ENCODE assay signal across 12 mouse cellular contexts in the genomic region with DNA sequence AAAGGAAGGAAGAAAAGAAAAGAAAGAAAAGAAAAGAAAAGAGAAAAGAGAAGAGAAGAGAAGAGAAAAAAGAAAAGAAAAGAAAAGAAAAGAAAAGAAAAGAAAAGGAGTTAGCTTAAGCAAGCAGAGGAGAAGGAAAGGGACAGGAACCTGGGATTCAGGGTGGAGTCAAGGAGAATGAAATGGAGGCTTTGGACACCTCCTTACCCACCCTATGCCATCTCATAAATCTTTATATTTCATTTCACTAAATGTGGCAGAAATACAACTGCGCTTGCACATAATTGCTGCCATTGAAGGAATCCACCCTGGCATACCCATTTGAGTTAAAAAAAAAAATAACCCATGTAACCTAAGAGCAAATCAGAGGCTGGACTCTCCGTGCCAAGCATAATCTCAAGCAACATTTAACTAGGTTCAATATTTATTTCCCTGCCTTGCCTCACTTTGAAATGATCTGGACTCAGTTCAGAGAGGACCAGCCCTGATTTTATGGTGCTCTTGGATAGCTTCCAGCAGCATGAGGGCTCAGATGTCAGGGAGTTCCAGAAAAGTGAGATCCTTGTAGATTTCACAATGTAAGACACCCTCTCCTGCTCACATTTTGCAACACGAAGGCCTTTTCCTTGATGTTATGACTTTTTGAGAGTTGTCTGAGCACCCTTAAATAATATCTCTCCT.
A peak's percentile ranks its signal among the peaks of the same experiment; 100 is the strongest.
DNase-seq lines count a peak whose midpoint lies in the region; ATAC-seq and TF ChIP-seq lines count a peak whose summit lies in the region.
"Had no signal": no experiment of that assay in that cellular context is flagged by ENCODE, and none has a peak within 500 bp of the region (broad histone marks: within the 10 kb centered on the region; RNA-seq: fewer than 3 reads in every experiment).

No protein-coding gene starts in this region.

- no peaks in the 10 kb centered on the region for H3K4me1 ChIP-seq in hindbrain, postnatal 0 days (ENCODE audit: insufficient read depth, low read length)
- H3K4me1 ChIP-seq in hindbrain, embryonic 13.5 days (replicated peaks) = no peaks in the 10 kb centered on the region
- H3K4me1 ChIP-seq: forebrain, embryonic 10.5 days; neural tube, embryonic 15.5 days had no signal

- DNase-seq in hindbrain, postnatal 0 days (ENCODE audit: low spot score) = peak; percentile 17
- peak; percentile 47 to 58 for DNase-seq in adrenal gland, postnatal 36 days
- peak; percentile 30 for DNase-seq in kidney, postnatal 10 days
- DNase-seq in heart, adult 11 months = no peak
- DNase-seq in left cerebral cortex, postnatal 14 days (ENCODE audit: low spot score in 2 of 2) = no peak
- no peak for DNase-seq in spleen, postnatal 4 days (ENCODE audit: low spot score in 2 of 2)

- WGBS in hindbrain, postnatal 0 days = 78% methylated on average over 3 of the region's 3 CpGs
- 80% methylated on average over 3 of the region's 3 CpGs for WGBS in hindbrain, embryonic 13.5 days

- no peak overlapping the region for H3ac ChIP-seq in myocyte (ENCODE audit: control insufficient read depth, insufficient read length)

- no peak overlapping the region for H3K4me2 ChIP-seq in hindbrain, postnatal 0 days (ENCODE audit: low read depth, low read length)
- H3K4me2 ChIP-seq in hindbrain, embryonic 13.5 days = no peak overlapping the region
- no peak overlapping the region for H3K4me2 ChIP-seq in myocyte (ENCODE audit: low read depth)
- H3K4me2 ChIP-seq: heart, embryonic 15.5 days; neural tube, embryonic 15.5 days had no signal

- TF ChIP-seq CTCF in hindbrain, postnatal 0 days (IDR thresholded peaks at IDR 0.05; ENCODE audit: low read depth) = no peak

- no peak overlapping the region for H3K27ac ChIP-seq in hindbrain, postnatal 0 days
- no peak overlapping the region for H3K27ac ChIP-seq in hindbrain, embryonic 13.5 days
- H3K27ac ChIP-seq: forebrain, embryonic 10.5 days; heart, embryonic 15.5 days; neural tube, embryonic 15.5 days had no signal

- H3K27me3 ChIP-seq in hindbrain, postnatal 0 days (ENCODE audit: insufficient read depth, low read length) = no peaks in the 10 kb centered on the region
- H3K27me3 ChIP-seq in hindbrain, embryonic 13.5 days = no peaks in the 10 kb centered on the region
- H3K27me3 ChIP-seq in myocyte (ENCODE audit: control insufficient read depth, insufficient read depth, insufficient read length) = no peaks in the 10 kb centered on the region
- H3K27me3 ChIP-seq: heart, embryonic 15.5 days; neural tube, embryonic 15.5 days had no signal

- no peak overlapping the region for H3K9ac ChIP-seq in hindbrain, postnatal 0 days (replicated peaks; ENCODE audit: low read length)
- H3K9ac ChIP-seq in hindbrain, embryonic 13.5 days = no peak overlapping the region
- H3K9ac ChIP-seq: heart, embryonic 15.5 days; neural tube, embryonic 15.5 days had no signal

- H3K36me3 ChIP-seq in hindbrain, postnatal 0 days (ENCODE audit: insufficient read depth, low read length) = no peaks in the 10 kb centered on the region
- H3K36me3 ChIP-seq in hindbrain, embryonic 13.5 days = no peaks in the 10 kb centered on the region
- H3K36me3 ChIP-seq in myocyte (ENCODE audit: control insufficient read depth, insufficient read depth) = no peaks in the 10 kb centered on the region
- H3K36me3 ChIP-seq: forebrain, embryonic 10.5 days; heart, embryonic 15.5 days; neural tube, embryonic 15.5 days had no signal

- no peaks in the 10 kb centered on the region for H3K9me3 ChIP-seq in hindbrain, postnatal 0 days (ENCODE audit: low read length)
- H3K9me3 ChIP-seq in hindbrain, embryonic 13.5 days = no peaks in the 10 kb centered on the region
- H3K9me3 ChIP-seq: forebrain, embryonic 10.5 days; heart, embryonic 15.5 days; neural tube, embryonic 15.5 days had no signal

- no peak overlapping the region for H3K4me3 ChIP-seq in hindbrain, postnatal 0 days (ENCODE audit: low read length)
- H3K4me3 ChIP-seq in hindbrain, embryonic 13.5 days = no peak overlapping the region
- H3K4me3 ChIP-seq in myocyte = no peak overlapping the region
- H3K4me3 ChIP-seq: forebrain, embryonic 10.5 days; heart, embryonic 15.5 days; neural tube, embryonic 15.5 days had no signal

- intact Hi-C loops in left cerebral cortex, postnatal 14 days (cut with DNase I) = no loop called here

- no peak for ATAC-seq in hindbrain, postnatal 0 days
- ATAC-seq in hindbrain, embryonic 13.5 days (ENCODE audit: low FRiP score) = no peak
- ATAC-seq: CD4-positive, CD25-positive, alpha-beta regulatory T cell, adult 4 months had no signal

- H3K79me2 ChIP-seq in myocyte (ENCODE audit: control insufficient read depth, insufficient read depth) = no peaks in the 10 kb centered on the region

- no peak for TF ChIP-seq POLR2A in myocyte (IDR thresholded peaks at IDR 0.05; ENCODE audit: insufficient read length, low read depth)

TF ChIP-seq in myocyte, 11 proteins besides CTCF, POLR2A, EP300 and RAD21:
- no peak for TF ChIP-seq MAX (IDR thresholded peaks at IDR 0.05; ENCODE audit: low read depth)
- no peak for TF ChIP-seq USF1 (IDR thresholded peaks at IDR 0.05; ENCODE audit: low read depth)
- TF ChIP-seq CEBPB (IDR thresholded peaks at IDR 0.05; ENCODE audit: insufficient read depth, poor library complexity, severe bottlenecking) = 0 out of 2 replicates have a peak, but pooled peaks have one; percentile 27

Comparison
In these comparisons a context has a peak if more than half of its experiments do, and no peak if none do; other contexts are left out.
1. DNase-seq: peak in hindbrain, postnatal 0 days (single experiment), adrenal gland, postnatal 36 days (2 of 2) and kidney, postnatal 10 days (single experiment); none in heart, adult 11 months (single experiment), left cerebral cortex, postnatal 14 days (0 of 2) and spleen, postnatal 4 days (0 of 2).